Mouse (Mus musculus) fibroblast of lung, adult 2 months (primary cell): ENCODE results near the gene Gm21312.
"Not testable (repeated sequence)": the region's sequence is repeated elsewhere in the genome, so short reads cannot be mapped to it uniquely, and the experiment has no call there.

Experiments used
- DNase-seq: peaks from one replicate; pipeline ENCODE4 v3.0.0-alpha.2; 2011; ENCODE audit warnings: low read depth

Gm21312 gene

GRCm38 (mm10) chr10:104176724-104177123 is at the start of gene Gm21312:
Gm21312 (plus strand) TSS chr10:104177024.
- DNase-seq: not testable (repeated sequence)

GRCm38 (mm10) chr10:104142687-104143086 is 34.1 kb upstream of the Gm21312 start, which contains the start of gene Gm21293:
Gm21293 (plus strand) TSS chr10:104142987.
- not testable (repeated sequence) for DNase-seq

GRCm38 (mm10) chr10:104151197-104151596 is 25.6 kb upstream of the Gm21312 start, which contains the start of gene Gm6763:
Gm6763 (plus strand) TSS chr10:104151497.
- not testable (repeated sequence) for DNase-seq

- DNase-seq: not testable (repeated sequence)
These were observed 17.1 kb upstream of the Gm21312 start, which contains the start of gene Gm8764 for GRCm38 (mm10) chr10:104159706-104160105. Gm8764 (plus strand) TSS chr10:104160006.

GRCm38 (mm10) chr10:104168215-104168614 is 8.6 kb upstream of the Gm21312 start, which contains the start of gene Gm21304:
Gm21304 (plus strand) TSS chr10:104168515.
- not testable (repeated sequence) for DNase-seq

- not testable (repeated sequence) for DNase-seq
These were observed 8.4 kb downstream of the Gm21312 start, which contains the start of gene Gm20765 for GRCm38 (mm10) chr10:104185233-104185632. Gm20765 (plus strand) TSS chr10:104185533.

GRCm38 (mm10) chr10:104193742-104194141 is 16.9 kb downstream of the Gm21312 start, which contains the start of gene Gm4340:
Gm4340 (plus strand) TSS chr10:104194042.
- not testable (repeated sequence) for DNase-seq

GRCm38 (mm10) chr10:104209655-104210054 is 32.8 kb downstream of the Gm21312 start:
- no peak for DNase-seq

- no peak for DNase-seq
These were observed 33.6 kb downstream of the Gm21312 start for GRCm38 (mm10) chr10:104210268-104210990.

- no peak for DNase-seq
These were observed 37.7 kb downstream of the Gm21312 start for GRCm38 (mm10) chr10:104214527-104214926.

- no peak for DNase-seq
These were observed 43.6 kb downstream of the Gm21312 start for GRCm38 (mm10) chr10:104220303-104221021.
